Mouse (Mus musculus): ENCODE measurements at regions not wholly inside any gene's neighbourhood (a gene's known extent, or its start where the extent isn't known, plus 50 kb on each side); places are given as distances from the start of the nearest gene placed in this dataset.

DNA sequence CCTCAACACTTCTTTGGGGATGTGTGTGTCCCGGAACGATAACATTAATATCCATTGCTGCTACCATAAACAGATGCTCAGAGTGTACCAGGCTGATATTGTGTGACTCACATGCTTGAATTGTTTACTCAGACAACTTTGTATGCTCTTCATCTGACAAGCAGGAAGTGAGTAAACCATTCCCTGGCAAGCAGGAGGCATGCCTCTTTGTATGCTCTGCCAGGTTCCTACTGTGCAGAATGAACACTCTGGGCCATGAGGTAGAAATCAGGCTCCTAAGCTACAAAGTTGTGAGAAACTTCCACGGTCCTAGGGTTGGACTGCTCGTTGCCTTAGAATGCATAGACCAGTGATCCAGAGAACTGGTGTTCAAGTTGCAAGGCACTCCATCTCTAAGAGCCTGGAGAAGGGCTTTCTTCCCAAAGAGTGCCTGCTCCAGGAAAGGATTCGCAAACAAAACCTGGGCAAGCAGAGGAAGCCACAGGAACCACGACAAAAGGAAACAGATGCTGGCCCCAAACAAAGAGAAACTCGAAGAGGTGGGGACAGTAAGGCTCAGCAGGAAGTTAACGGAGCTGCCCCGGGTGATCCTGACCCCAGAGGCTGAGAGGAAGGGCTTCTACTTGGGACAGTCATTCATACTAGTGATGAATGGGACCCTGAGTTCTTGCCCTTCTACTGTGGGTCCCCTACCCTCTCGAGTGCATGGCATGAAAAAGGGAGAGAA, 53.2 kb upstream of the Slc22a23 start:
- TF ChIP-seq JUND (IDR thresholded peaks at IDR 0.05; ENCODE audit: low read depth, low read length) (0 out of 2 replicates have a peak, but pooled peaks have one; percentile 54), CTCF (IDR thresholded peaks at IDR 0.05 in 2 of 3, conservative IDR thresholded peaks at IDR 0.05 in 1 of 3; ENCODE audit: control insufficient read depth in 1 of 3, insufficient read depth in 1 of 3, low read depth in 2 of 3, low read length in 3 of 3, poor library complexity in 1 of 3, severe bottlenecking in 1 of 3) (no peak), ZNF384 (IDR thresholded peaks at IDR 0.05; ENCODE audit: low read depth, low read length) (no peak), MXI1 (IDR thresholded peaks at IDR 0.05; ENCODE audit: low read depth, low read length) (peak; percentile 26; the same call in 1 of the 2 replicates), NELFE (IDR thresholded peaks at IDR 0.05; ENCODE audit: low read depth, low read length) (no peak), POLR2A (IDR thresholded peaks at IDR 0.05; ENCODE audit: control insufficient read depth in 1 of 2, insufficient read depth in 1 of 2, low read depth in 1 of 2, low read length in 2 of 2, poor library complexity in 1 of 2) (no peak), POLR2AphosphoS2 (IDR thresholded peaks at IDR 0.05; ENCODE audit: low read length) (no peak), USF2 (IDR thresholded peaks at IDR 0.05; ENCODE audit: borderline replicate concordance in 1 of 2, insufficient read depth in 1 of 2, low read depth in 1 of 2, low read length in 2 of 2) (no peak), EP300 (IDR thresholded peaks at IDR 0.05; ENCODE audit: low read depth in 1 of 2, low read length in 2 of 2) (peak; percentile 76 to 82), TAL1 (IDR thresholded peaks at IDR 0.05; ENCODE audit: low read length) (peak; percentile 88)
